Mouse (Mus musculus): ENCODE measurements around the gene Phlpp2.
"Not testable (repeated sequence)": the region's sequence is repeated elsewhere in the genome, so short reads cannot be mapped to it uniquely, and the experiment has no call there.

Gene Phlpp2

GRCm38 (mm10) chr8:109868003-109868679 is at the start of gene Phlpp2:
Gene Phlpp2 (plus strand): TSS chr8:109868542.
- DNase-seq, result peak; percentile 94

GRCm38 (mm10) chr8:109823561-109823960 is 44.8 kb upstream of the Phlpp2 start:
- DNase-seq, result no peak

GRCm38 (mm10) chr8:109839822-109840221 is 28.5 kb upstream of the Phlpp2 start:
- DNase-seq, result no peak

- no peak for DNase-seq
These were observed 25.9 kb upstream of the Phlpp2 start for GRCm38 (mm10) chr8:109842468-109842867.

GRCm38 (mm10) chr8:109847866-109848265 is 20.5 kb upstream of the Phlpp2 start:
- no peak for DNase-seq

GRCm38 (mm10) chr8:109848981-109849380 is 19.4 kb upstream of the Phlpp2 start:
- DNase-seq, result no peak

- peak; percentile 69 for DNase-seq
These were observed 14.9 kb upstream of the Phlpp2 start for GRCm38 (mm10) chr8:109853423-109853822.

GRCm38 (mm10) chr8:109854522-109854921 is 13.8 kb upstream of the Phlpp2 start:
- DNase-seq, result no peak

- no peak for DNase-seq
These were observed 12.9 kb upstream of the Phlpp2 start for GRCm38 (mm10) chr8:109855451-109855850.

- peak; percentile 28 for DNase-seq
These were observed 4.9 kb upstream of the Phlpp2 start for GRCm38 (mm10) chr8:109863398-109863797.

- DNase-seq, result no peak
These were observed 3.5 kb upstream of the Phlpp2 start for GRCm38 (mm10) chr8:109864798-109865197.

GRCm38 (mm10) chr8:109865536-109865935 is 2.8 kb upstream of the Phlpp2 start:
- DNase-seq, result no peak

GRCm38 (mm10) chr8:109866690-109867089 is 1.7 kb upstream of the Phlpp2 start:
- DNase-seq, result no peak

GRCm38 (mm10) chr8:109868680-109869361 is 479 bp downstream of the Phlpp2 start:
- DNase-seq, result peak; percentile 48

GRCm38 (mm10) chr8:109871056-109871455 is 2.7 kb downstream of the Phlpp2 start:
- DNase-seq, result no peak

- DNase-seq, result not testable (repeated sequence)
These were observed 5.5 kb downstream of the Phlpp2 start for GRCm38 (mm10) chr8:109873800-109874199.

- DNase-seq, result no peak
These were observed 11.8 kb downstream of the Phlpp2 start for GRCm38 (mm10) chr8:109880012-109880662.

- DNase-seq, result no peak
These were observed 17.0 kb downstream of the Phlpp2 start for GRCm38 (mm10) chr8:109885294-109885693.

- no peak for DNase-seq
These were observed 20.9 kb downstream of the Phlpp2 start for GRCm38 (mm10) chr8:109889211-109889610.

GRCm38 (mm10) chr8:109890794-109891585 is 22.6 kb downstream of the Phlpp2 start:
- DNase-seq, result no peak

- no peak for DNase-seq
These were observed 26.3 kb downstream of the Phlpp2 start for GRCm38 (mm10) chr8:109894636-109895035.

GRCm38 (mm10) chr8:109895355-109895754 is 27.0 kb downstream of the Phlpp2 start:
- no peak for DNase-seq

GRCm38 (mm10) chr8:109902379-109902778 is 34.0 kb downstream of the Phlpp2 start:
- DNase-seq, result no peak

All from thymus, postnatal 4 days (tissue).